Mouse (Mus musculus) lung, postnatal 14 days (tissue): ENCODE data around the gene Coro7.
A peak's percentile ranks its signal among the peaks of the same experiment; 100 is the strongest.
"Not testable (repeated sequence)": the region's sequence is repeated elsewhere in the genome, so short reads cannot be mapped to it uniquely, and the experiment has no call there.

ENCODE experiments used
- DNase-seq: peaks from one replicate; pipeline ENCODE4 v3.0.0; 2021

Gene Coro7

DNA sequence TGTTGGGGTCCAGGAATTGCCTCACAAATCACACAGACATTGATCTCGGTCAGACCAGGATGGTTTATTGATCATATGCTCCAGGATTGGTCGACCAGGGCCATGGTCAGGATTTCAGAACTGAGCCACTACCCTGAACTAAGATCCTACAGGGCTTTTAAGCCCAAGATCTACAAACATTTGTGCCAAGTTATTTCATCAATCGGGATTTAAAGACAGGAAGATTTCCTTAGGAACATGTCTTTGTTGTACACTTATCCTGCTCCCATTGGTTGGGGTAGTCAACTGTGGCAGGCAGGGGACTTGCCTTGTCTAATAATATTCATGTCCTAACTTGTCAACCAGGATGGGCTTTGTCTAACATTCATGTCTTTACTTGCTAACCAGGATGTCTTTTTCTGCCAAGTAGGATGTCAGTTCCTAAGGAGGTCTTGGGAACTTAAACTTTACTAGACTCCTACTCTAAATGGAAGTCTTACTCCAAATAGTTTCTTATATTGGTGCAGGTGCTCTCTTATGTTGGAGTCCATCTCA is 1.4 kb upstream of the Coro7 start:
- DNase-seq = not testable (repeated sequence)

DNA sequence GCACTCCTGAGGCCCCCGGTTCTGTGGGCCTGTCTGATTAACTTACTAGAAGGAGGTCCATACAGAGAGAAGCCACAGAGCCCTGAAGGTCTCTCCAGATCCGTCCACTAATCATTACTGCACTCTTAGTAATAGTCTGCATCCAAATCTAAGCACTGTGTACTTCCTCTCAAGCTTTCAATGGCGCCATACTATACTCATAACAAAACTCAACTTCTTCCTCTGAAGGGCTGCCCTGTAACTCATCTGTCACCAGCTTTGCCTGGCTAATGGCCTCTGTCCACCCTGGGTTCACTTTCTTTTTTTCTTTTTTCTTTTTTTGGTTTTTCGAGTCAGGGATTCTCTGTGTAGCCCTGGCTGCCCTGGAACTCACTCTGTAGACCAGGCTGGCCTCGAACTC is 1.5 kb downstream of the Coro7 start:
- DNase-seq = no peak

DNA sequence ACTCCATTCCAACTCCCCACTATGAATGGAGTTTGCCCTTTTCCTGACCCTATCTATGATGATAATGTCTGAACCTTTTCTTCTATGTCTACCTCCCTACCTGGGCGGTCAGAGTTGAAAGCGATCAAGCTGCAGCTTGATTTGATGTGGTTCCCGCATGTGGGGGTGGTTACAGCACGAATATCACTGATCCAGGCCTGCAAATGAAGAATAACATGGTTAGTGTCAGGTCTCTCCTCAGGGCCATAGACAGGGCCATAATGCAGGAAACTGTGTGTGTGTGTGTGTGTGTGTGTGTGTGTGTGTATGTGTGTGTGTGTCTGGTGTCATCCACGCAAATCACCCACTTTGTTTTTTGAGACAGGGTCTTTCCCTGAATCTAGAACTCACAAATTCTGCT is 2.7 kb downstream of the Coro7 start:
- DNase-seq = no peak

DNA sequence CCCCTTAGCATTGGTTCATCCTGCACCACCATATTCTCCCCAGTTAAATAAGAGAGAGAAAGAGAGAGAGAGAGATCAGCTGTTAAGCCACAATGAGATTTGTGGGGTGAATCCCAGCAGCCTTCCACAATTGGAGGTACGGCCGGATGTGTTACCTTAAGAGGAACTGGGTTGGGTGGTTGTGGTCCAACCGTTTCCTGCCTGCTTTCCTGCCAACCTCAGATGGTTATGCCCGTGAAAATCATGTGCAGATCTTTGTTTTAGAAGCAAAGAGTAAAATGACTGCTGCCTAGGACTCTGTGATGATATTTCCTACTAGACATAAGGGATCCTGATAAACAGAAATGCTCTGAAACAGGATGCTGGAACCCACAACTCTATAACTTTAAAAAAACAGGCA is 5.5 kb downstream of the Coro7 start:
- no peak for DNase-seq

DNA sequence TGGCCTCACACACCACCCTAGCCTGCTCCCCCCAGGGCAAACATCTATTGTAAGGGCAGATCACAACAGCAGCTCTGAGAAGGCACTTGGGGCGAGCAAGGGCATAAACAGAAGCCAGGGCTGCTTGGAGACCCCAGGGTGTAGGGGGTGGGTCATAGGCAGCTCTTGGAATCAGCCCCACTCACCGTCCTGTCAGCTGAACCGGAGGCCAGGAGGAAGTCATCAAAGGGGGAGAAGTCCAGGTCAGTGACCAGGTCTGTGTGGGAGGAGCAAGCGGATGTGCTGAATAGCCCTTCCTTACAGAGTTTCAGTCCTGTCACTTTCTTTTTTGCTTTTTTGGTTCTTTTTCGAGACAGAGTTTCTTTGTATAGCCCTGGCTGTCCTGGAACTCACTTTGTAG is 9.3 kb downstream of the Coro7 start:
- DNase-seq = no peak

DNA sequence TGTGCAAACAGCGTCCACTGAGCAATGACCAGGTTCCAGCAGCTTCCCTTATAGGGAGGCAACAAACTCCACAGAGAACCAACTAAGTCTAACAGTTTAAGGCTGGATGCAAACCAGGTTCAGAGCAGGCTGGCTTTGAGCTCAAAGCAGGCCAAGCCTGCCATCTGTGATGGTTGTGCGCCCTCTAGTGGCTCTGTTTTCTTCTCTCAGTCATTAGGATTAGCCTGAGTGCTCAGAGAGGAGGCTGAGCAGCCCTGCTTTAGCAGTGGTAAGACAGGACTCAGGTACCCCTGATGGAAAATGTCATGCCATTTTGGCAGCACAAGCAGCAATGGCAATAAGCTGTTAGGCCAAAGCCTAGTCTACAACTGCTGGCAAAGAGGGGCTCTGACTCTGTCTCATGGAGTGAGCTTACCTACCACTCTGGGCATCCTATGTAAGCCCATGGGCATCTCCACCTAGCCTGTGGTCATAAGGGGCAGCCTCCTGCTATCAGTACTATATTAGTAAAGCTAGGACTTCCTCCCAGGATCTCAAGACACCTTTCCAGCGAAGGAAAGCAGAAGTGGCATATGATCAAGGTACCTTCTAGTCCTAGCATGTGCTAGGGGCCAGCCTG is 12.3 kb downstream of the Coro7 start:
- DNase-seq = peak; percentile 97

DNA sequence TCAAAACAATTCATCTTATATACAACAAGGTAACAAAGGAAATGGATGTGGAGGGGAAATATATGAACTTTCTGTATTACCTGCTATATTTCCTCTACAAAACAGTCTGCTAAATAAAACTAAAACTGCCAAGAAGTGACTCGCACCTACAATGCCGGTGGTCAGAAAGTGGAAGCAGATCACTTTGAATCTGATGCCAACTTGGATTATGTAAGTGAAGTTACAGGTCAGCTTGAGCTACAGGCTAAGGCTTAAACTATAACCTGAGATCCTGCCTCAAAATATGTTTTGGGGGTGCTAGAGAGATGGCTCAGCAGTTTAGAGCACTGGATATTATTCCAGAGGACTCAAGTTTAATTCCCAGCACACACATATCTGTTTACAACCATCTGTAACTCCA is 13.9 kb downstream of the Coro7 start:
- DNase-seq = no peak

DNA sequence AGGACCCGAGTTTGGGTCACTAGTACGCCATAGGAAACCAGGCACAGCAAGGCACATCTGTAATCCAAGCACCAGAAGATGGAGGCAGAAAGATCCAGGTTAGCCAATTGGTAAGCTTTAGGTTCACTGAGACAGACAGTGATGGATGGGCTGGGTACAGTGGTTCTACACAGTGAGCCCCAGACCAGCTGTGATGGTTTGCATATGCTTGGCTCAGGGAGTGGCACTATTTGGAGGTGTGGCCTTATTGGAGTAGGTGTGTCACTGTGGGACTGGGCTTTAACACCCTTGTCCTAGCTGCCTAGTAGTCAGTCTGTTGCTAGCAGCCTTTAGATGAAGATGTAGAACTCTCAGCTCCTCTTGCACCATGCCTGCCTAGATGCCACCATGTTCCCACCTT is 15.8 kb downstream of the Coro7 start:
- DNase-seq = no peak

DNA sequence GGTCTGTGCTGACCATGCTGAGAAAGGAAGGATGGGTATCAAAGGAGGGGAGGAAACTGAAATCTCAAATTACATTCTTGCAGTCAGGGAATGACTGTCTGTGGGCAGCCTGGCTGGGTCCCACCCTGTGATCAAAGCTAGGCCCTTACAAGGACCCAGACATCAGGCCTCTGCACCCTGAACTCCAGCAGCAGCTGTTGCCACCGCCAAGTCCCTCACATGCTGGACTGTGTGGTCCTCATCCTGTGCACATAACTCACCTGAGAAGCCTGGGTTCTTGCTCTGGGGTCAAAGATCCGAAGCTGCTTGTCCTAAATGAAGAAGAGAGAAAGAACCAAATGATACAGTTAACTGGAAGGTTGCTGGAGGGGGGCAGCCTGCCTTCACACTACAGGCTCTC is 18.0 kb downstream of the Coro7 start:
- DNase-seq = no peak

DNA sequence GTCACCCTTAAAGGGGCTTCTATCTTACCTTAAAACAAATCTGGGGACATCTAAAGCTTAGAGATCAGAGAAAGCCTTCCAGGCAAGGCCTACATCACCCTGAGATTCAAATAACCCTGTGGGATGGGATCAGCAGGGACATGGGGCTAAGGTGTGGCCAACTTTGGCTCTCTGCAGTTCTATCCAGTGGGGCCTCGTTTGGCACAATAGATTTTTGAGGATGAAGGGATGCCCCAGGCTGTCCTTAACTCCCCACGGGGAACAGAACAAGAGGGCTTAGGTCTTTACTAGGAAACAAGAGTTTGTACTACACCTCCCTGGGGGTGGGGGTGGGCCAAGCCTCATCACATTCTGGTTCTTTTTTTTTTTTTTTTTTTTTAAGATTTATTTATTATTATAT is 20.3 kb downstream of the Coro7 start:
- DNase-seq = no peak

DNA sequence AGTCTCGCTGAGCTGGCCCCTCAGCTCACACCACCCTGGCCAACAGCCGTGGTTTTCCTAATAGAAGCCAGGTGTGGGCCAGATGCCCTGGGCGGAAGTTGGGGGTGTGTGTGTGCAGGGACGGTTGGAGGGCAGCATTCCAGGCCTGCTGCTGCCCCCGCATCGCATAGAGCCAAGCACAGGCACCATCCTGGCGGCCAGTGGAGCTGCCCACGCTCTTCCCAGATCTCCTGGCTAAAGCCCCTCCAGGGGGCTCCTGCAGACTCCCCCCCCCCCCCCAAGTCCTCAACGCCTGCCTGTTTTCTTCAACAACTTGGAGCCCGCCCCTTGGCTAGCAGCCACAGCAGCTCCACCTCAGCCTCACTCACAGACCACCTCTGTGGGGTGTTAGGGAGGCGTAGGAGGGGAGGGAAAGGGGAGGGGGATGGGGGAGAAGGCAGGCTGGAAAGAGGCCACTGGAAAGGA is 20.8 kb downstream of the Coro7 start:
- DNase-seq = no peak

DNA sequence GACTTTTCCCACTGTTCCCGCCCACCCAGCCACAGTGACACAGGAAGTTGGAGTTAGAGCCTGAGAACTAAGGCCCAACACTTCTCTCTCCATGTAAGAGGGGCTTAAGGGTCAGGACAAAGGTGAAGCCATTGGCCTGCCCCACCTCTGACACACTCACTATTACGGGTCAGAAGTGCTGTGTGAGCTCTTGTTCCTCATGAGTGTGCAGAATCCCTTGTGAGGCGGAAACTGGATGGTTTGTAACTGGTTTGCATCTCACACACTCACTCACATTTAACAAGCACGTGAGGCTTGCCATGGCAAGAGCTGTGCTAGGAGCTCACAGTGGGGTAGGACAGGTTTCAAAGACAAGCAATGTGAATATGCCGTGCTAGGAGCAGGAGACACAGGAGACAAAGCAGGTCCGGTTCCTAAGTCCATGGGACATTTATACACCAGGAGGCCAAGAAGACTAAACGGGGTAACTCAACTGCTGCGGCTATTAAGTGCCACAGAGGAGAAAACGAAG is 23.0 kb downstream of the Coro7 start:
- no peak for DNase-seq

DNA sequence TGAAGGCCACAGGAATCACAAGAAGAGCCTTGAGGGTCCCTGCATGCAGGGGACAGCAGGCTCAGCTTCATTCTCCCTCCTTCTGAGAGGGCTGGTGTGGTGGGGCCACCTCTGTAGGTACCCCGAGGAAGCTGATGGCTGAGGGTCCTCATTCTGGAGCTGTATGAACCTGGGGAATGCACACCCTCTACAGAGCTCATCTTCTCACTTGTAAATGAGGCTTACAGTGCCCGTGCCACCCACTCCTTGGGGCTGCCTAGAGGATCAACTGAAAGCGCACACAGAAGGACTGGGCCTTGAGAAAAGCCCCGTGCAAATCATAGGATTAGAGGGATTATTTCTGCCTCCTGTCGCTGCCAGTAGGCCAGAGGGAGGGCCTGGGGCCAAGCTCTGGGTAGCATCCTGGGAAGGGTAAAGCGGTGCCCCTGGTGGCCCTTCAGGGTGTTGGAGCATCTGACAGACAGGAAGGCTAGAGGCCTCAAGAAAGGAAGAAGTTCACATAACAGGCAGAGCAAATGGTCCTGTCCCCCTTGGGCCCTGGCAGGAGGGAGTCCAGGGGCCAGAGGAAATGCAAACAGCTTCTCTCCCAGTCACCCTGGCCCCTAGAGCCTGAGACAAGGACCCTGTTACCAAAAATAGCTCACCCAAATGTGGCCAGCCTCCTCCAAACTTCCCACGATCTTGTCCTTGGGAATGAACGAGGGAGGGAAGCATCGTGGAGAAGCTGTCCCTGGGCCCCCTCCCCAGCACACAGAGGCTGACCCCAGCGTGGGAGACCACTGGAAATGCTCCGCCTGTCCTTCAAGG is 23.6 kb downstream of the Coro7 start:
- no peak for DNase-seq

DNA sequence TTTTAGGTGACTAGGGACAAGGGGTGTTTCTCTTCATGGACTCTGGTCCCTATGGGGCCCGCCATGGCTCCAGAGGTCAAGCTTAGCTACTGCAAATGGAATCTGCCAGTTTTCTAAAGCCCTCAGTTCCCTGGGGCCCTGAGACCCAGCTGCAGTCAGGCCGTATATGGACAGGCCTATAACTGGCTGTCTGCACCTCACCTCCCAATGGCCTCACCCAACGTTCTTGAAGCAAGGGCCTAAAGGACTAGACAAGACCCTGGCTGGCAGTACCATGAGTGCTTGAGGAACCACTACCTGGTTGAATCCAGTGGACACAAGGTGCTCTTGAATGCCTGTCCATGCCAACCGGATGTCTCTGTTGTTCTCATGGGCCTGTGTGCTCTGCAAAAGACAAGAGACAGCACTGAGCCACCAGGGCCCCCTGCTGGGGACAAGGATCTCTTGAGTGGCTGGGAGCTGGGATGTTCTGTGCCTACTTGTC is 24.3 kb downstream of the Coro7 start:
- DNase-seq = peak; percentile 61

DNA sequence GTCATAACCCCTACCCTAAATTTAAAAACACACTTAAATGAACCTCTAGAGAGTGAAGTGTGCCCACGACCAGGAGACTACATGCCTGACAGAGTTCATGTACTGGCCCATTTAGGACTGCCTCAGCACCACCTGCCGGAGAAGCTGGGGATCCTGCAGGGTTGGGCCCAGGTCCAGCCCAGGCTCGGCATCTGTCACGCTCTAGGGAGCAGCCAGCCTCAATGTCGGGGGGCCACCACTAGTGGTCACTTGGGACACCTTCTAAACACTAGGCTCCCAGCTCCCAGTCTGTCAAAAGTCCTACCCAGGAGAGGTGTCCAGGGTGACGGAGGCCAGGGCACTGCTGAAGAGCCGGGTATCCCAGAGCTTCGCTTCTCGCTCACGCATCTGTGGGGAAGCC is 24.9 kb downstream of the Coro7 start:
- DNase-seq = no peak

DNA sequence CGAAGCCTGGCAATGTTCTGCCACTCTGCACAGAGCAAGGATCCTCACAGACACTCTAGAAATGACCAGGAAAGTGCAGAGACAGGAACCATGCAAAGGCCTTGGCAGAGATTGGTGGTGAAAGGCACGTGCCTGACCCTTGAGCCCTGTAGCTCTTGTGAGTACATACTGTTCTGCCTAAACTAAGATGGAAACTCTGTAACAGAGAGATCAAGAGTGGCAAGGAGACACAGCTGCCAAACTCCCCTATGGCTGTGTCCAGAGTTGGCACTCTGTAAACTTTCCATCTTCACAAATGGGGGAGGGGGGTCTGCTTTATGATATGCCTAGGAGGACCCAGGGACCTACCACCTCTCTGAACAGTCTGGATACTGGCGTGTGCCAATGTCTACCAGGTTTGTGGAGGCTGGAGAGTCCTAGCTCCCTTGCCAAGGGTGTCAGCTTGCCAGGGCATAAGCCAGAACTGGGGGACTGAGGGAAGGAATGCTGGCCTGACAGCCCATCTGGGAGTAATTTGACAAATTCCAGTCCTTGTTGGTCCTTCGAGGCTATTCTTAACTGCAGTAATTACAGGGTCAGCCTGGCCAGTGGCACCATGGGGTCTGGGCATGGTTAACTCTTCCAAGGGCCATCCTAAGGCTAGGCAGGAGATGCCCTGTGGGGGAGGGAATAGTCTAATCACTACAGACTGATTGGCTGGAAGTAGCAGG is 26.7 kb downstream of the Coro7 start:
- DNase-seq = no peak

DNA sequence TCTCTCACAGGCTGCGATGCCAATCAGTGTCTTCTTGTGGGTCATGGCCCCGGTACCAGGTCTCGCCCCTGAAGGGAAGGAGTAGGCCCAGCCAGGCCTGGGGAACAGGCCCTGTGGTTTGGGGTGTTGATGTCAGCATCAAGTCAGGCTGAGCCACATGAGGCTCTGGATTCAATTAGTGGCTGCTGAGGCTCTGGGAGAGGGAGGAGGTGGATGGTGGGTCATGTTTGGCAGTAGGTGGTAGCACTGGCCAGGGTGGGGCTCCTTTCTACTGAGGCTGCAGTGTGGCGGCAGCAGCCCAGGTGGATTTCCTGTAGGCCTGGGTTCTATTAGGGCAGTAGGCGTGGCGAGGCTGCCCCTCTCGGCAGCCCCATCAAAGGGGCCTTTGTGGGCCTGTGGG is 28.0 kb downstream of the Coro7 start:
- no peak for DNase-seq

DNA sequence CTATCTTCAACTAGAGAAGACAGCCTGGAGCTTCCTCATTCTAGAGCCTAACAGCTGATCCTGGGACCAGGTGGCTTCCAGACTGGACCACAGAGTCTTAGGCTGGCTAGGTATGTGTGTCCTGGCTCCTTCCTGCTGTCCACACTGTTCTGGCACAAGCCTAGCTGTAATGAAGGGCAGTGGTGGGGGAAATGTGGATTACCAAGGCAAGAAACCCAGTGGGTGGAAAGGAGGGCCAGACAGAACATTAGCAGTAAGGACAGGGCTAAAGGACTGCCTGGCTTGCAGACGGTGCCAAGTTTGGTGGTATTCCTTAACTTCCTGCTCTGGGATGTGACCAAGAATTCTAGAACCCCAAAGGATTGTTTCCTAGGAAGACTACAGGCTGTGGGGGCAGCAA is 28.5 kb downstream of the Coro7 start:
- DNase-seq = no peak

DNA sequence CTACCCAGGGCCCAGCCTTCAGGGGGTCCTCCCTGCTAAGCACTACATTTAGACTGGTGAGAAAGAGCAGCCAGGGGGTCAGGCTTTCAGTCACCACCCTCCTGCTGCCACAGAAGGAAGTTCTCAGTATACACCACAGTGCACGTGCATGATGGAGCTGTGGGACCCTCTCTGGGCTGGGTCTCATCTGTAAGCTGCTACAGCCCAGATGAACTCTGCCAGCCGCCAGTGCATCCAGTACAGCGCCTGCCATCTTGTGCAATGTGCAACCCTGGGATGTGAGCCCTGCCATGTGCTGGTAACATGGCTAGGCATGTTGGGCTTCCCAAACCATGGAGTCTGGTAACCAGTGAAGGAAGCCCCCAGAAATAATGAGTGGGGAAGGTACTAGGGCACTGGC is 29.4 kb downstream of the Coro7 start:
- no peak for DNase-seq

DNA sequence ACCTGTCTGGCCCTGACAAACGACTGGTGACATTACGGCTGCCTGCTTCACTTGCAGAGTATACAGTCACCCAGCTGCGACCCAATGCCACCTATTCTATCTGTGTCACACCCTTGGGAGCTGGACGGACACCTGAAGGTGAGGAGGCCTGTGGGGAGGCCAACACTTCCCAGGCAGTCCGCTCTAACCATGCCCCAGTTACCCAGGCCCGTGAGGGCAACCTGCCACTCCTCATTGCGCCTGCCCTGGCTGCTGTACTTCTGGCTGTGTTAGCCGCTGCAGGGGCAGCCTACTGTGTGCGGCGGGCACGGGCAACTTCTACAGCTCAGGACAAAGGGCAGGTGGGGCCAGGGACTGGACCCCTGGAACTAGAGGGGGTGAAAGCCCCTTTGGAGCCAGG is 29.9 kb downstream of the Coro7 start:
- no peak for DNase-seq

DNA sequence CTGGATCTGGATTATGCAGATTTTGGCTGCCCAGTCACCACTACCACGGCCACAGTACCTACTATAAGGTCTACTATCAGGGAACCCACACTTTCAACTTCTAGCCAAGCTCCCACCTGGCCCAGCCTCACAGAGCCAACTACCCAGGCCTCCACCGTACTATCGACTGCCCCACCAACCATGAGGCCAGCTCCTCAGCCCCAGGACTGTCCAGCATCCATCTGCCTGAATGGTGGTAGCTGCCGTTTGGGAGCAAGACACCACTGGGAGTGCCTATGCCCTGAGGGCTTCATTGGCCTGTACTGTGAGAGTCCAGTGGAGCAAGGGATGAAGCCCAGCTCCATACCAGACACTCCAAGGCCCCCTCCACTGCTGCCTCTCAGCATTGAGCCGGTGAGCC is 30.4 kb downstream of the Coro7 start:
- DNase-seq = no peak

DNA sequence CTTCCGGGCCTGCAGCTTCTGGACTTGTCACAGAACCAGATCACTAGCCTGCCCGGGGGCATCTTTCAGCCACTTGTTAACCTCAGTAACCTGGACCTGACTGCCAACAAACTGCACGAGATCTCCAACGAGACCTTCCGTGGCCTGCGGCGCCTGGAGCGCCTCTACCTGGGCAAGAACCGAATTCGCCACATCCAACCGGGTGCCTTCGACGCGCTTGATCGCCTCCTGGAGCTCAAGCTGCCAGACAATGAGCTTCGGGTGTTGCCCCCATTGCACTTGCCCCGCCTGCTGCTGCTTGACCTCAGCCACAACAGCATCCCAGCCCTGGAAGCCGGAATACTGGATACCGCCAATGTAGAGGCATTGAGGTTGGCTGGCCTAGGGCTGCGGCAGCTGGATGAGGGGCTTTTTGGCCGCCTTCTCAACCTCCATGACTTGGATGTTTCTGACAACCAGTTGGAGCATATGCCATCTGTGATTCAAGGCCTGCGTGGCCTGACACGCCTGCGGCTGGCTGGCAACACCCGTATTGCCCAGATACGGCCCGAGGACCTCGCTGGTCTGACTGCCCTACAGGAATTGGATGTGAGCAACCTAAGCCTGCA is 31.1 kb downstream of the Coro7 start:
- DNase-seq = no peak

DNA sequence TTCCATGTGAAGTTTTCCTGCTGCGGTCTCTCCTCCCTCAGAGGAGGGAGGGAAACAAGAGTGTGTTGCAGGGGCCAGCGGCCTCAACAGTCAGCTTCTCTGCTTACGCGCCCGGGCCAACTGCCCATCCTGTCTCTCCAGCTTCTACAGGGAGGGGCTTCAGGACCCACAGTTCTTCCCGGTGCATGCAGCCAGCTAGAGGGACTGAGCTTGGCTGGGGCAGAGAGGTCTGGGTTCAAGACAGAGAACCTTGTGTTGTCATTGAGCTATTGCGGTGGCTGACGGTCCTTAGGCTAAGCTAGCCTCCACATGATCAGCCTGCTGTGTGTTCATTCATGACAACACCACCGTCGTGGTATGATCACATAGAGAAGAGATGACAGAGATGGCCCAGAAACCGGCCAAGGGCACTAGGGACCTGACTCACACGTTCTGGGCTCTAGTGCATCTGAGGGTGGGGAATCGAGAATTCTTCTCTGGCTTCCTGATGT is 31.9 kb downstream of the Coro7 start:
- peak; percentile 58 for DNase-seq
